Mouse (Mus musculus): ENCODE results near the gene Rnd2.

Gene Rnd2

GRCm38 (mm10) chr11:101468731-101469130 is 3.9 kb downstream of the Rnd2 start:
- 8% methylated on average over 13 of the region's 13 CpGs for WGBS

GRCm38 (mm10) chr11:101469155-101469554 is 4.4 kb downstream of the Rnd2 start:
- WGBS, result 41% methylated on average over 4 of the region's 4 CpGs

GRCm38 (mm10) chr11:101470206-101470605 is 5.4 kb downstream of the Rnd2 start:
- WGBS, result 71% methylated on average over 7 of the region's 7 CpGs

- 52% methylated on average over 3 of the region's 3 CpGs for WGBS
These were observed 7.1 kb downstream of the Rnd2 start for GRCm38 (mm10) chr11:101471926-101472325.

- WGBS, result 60% methylated on average over 7 of the region's 7 CpGs
These were observed 7.5 kb downstream of the Rnd2 start for GRCm38 (mm10) chr11:101472336-101472735.

GRCm38 (mm10) chr11:101473686-101474085 is 8.9 kb downstream of the Rnd2 start:
- WGBS, result 75% methylated on average over 1 of the region's 1 CpGs

- WGBS, result 57% methylated on average over 5 of the region's 5 CpGs
These were observed 9.5 kb downstream of the Rnd2 start for GRCm38 (mm10) chr11:101474298-101474697.

- 91% methylated on average over 4 of the region's 4 CpGs for WGBS
These were observed 11.6 kb downstream of the Rnd2 start for GRCm38 (mm10) chr11:101476361-101476760.

GRCm38 (mm10) chr11:101477194-101477551 is 12.4 kb downstream of the Rnd2 start:
- 31% methylated on average over 4 of the region's 4 CpGs for WGBS

- WGBS, result 31% methylated on average over 10 of the region's 10 CpGs
These were observed 12.9 kb downstream of the Rnd2 start for GRCm38 (mm10) chr11:101477552-101478211.

- 24% methylated on average over 18 of the region's 18 CpGs for WGBS
These were observed 14.4 kb downstream of the Rnd2 start for GRCm38 (mm10) chr11:101479171-101479635.

GRCm38 (mm10) chr11:101480912-101481311 is 16.1 kb downstream of the Rnd2 start:
- 79% methylated on average over 6 of the region's 6 CpGs for WGBS

GRCm38 (mm10) chr11:101483804-101484203 is 19.0 kb downstream of the Rnd2 start:
- 75% methylated on average over 3 of the region's 3 CpGs for WGBS

GRCm38 (mm10) chr11:101484245-101484644 is 19.4 kb downstream of the Rnd2 start:
- 93% methylated on average over 6 of the region's 6 CpGs for WGBS

GRCm38 (mm10) chr11:101484814-101485213 is 20.0 kb downstream of the Rnd2 start:
- 93% methylated on average over 7 of the region's 7 CpGs for WGBS

- 69% methylated on average over 6 of the region's 6 CpGs for WGBS
These were observed 20.8 kb downstream of the Rnd2 start for GRCm38 (mm10) chr11:101485509-101486028.

GRCm38 (mm10) chr11:101486126-101486525 is 21.3 kb downstream of the Rnd2 start:
- 89% methylated on average over 6 of the region's 6 CpGs for WGBS

GRCm38 (mm10) chr11:101506269-101506780 is 41.5 kb downstream of the Rnd2 start:
- 60% methylated on average over 5 of the region's 5 CpGs for WGBS

- 94% methylated on average over 7 of the region's 7 CpGs for WGBS
These were observed 42.3 kb downstream of the Rnd2 start for GRCm38 (mm10) chr11:101507090-101507489.

- 57% methylated on average over 5 of the region's 5 CpGs for WGBS
These were observed 54.1 kb downstream of the Rnd2 start for GRCm38 (mm10) chr11:101518937-101519336.

- WGBS, result 93% methylated on average over 6 of the region's 6 CpGs
These were observed 54.6 kb downstream of the Rnd2 start for GRCm38 (mm10) chr11:101519364-101519763.
